Mouse (Mus musculus) bone marrow, adult 2 months (tissue): ENCODE measurements around the gene Tulp1. TPM values are rescaled to one million over a fixed set of nuclear protein-coding genes. Genes with fewer than 3 reads are reported as not detected.

Experiments used
- H3K27ac ChIP-seq: fragments of 200-500 bp; 2 replicates; pipeline ENCODE4 v1.5.1; 2012; ENCODE audit warnings: low read depth, mild to moderate bottlenecking, control low read depth, inconsistent platforms, low read length; ENCODE audit not compliant: control insufficient read depth, poor library complexity, insufficient read depth
- H3K4me1 ChIP-seq: fragments of 200-500 bp; 2 replicates; pipeline ENCODE4 v1.6.1; 2011; ENCODE audit warnings: low read length; ENCODE audit not compliant: control insufficient read depth, insufficient read depth
- H3K4me3 ChIP-seq: fragments of 200-500 bp; replicated peaks from 2 replicates; pipeline ENCODE3; 2011; ENCODE audit warnings: mild to moderate bottlenecking, low read depth, low read length, control low read depth; ENCODE audit not compliant: control insufficient read depth
- CTCF ChIP-seq: fragments of 200-500 bp; IDR thresholded peaks from 2 replicates; pipeline ENCODE4 v1.5.1; 2011; ENCODE audit warnings: low read length, control low read depth; ENCODE audit not compliant: control insufficient read depth, insufficient read depth
- POLR2A ChIP-seq: fragments of 200-500 bp; IDR thresholded peaks from 2 replicates; pipeline ENCODE4 v1.6.1; 2011; ENCODE audit warnings: low read depth, mild to moderate bottlenecking, control low read depth, low read length, borderline replicate concordance; ENCODE audit not compliant: control insufficient read depth
- WGBS: fragments of 180-500 bp; shearing (Covaris S2); methylation state at CpG from one replicate; pipeline ENCODE4 v1.1.7; 2018; 5-methylcytosine and 5-hydroxymethylcytosine counted together
- polyA plus RNA-seq: library from polyadenylated mRNA; stranded (reverse); fragments of >200 nt; gene quantifications from 2 replicates; pipeline ENCODE4 v1.2.4, GENCODE M21; 2011; ENCODE audit warnings: low replicate concordance; ENCODE audit not compliant: missing spikeins, insufficient read depth, insufficient read length

Tulp1 gene
- polyA plus RNA-seq, 1 experiment = 7.8 TPM

GRCm38 (mm10) chr17:28349901-28350465 is 15.0 kb downstream of the Tulp1 start:
- no peaks in the 10 kb centered on the region for H3K4me1 ChIP-seq
- no peak overlapping the region for H3K4me3 ChIP-seq
- WGBS = 1% methylated on average over 52 of the region's 54 CpGs
- TF ChIP-seq POLR2A = no peak
- TF ChIP-seq CTCF = no peak
- peak overlapping the region; percentile 39; the same call in 1 of the 2 replicates for H3K27ac ChIP-seq

- Histone ChIP-seq H3K4me1 (no peaks in the 10 kb centered on the region), H3K4me3 (no peak overlapping the region), H3K27ac (no peak overlapping the region)
- WGBS = 50% methylated on average over 13 of the region's 13 CpGs
- TF ChIP-seq POLR2A (no peak), CTCF (no peak)
Measured at GRCm38 (mm10) chr17:28349264-28349880, 15.7 kb downstream of the Tulp1 start.

DNA sequence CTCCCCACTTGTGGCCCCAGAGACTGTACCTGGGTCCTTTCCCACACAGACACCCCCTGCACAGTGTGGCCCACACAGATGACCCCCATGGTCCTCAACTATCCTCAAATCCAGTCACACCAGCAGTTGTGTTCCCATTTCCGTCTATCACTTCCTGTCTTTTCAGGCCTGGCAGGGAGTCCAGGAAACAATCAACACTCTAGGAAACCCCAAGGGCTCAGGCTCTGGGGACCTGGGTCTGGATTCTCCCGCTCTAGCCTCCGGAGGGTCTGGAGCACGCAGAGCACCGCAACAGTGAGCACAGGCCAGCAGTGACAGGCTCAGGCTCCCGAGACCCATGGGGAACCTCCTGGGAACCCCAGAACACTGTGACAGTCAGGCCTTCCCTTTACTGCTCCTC is 16.8 kb downstream of the Tulp1 start:
- TF ChIP-seq CTCF = no peak
- no peak for TF ChIP-seq POLR2A
- H3K4me3 ChIP-seq = no peak overlapping the region
- WGBS = 70% methylated on average over 6 of the region's 6 CpGs
- H3K4me1 ChIP-seq = no peaks in the 10 kb centered on the region
- no peak overlapping the region for H3K27ac ChIP-seq

DNA sequence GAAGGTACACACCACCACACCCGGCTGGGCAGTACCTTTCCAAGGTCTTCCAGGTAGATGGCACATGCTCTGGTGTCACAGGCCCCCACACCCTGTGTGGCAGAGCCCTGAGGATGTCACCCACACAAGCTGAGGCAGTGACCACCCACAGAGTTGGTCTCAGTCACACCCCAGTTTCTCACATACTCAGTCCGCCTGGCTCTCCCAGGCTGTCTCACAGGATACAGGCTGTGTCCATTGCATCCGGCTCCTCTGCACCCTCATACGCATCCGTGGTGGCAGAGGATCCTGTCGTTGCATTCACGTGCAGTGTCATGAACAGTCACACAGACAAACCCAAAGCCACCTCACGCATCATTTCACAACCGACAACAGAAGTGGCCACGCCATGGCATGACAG is 17.7 kb downstream of the Tulp1 start:
- TF ChIP-seq CTCF (no peak), POLR2A (no peak)
- no peak overlapping the region for H3K27ac ChIP-seq
- 80% methylated on average over 10 of the region's 10 CpGs for WGBS
- no peak overlapping the region for H3K4me3 ChIP-seq
- no peaks in the 10 kb centered on the region for H3K4me1 ChIP-seq

GRCm38 (mm10) chr17:28345882-28346281 is 19.1 kb downstream of the Tulp1 start:
- H3K4me3 ChIP-seq = no peak overlapping the region
- 83% methylated on average over 10 of the region's 10 CpGs for WGBS
- TF ChIP-seq POLR2A = no peak
- TF ChIP-seq CTCF = no peak
- no peak overlapping the region for H3K27ac ChIP-seq
- H3K4me1 ChIP-seq = no peaks in the 10 kb centered on the region

- H3K4me1 ChIP-seq = no peaks in the 10 kb centered on the region
- no peak for TF ChIP-seq POLR2A
- TF ChIP-seq CTCF = no peak
- H3K27ac ChIP-seq = no peak overlapping the region
- WGBS = 68% methylated on average over 8 of the region's 8 CpGs
- H3K4me3 ChIP-seq = no peak overlapping the region
Measured at GRCm38 (mm10) chr17:28345271-28345721, 19.7 kb downstream of the Tulp1 start.

- TF ChIP-seq POLR2A (no peak), CTCF (no peak)
- 87% methylated on average over 3 of the region's 3 CpGs for WGBS
- Histone ChIP-seq H3K27ac (no peak overlapping the region), H3K4me3 (no peak overlapping the region), H3K4me1 (no peaks in the 10 kb centered on the region)
Measured at GRCm38 (mm10) chr17:28344670-28345069, 20.4 kb downstream of the Tulp1 start.

DNA sequence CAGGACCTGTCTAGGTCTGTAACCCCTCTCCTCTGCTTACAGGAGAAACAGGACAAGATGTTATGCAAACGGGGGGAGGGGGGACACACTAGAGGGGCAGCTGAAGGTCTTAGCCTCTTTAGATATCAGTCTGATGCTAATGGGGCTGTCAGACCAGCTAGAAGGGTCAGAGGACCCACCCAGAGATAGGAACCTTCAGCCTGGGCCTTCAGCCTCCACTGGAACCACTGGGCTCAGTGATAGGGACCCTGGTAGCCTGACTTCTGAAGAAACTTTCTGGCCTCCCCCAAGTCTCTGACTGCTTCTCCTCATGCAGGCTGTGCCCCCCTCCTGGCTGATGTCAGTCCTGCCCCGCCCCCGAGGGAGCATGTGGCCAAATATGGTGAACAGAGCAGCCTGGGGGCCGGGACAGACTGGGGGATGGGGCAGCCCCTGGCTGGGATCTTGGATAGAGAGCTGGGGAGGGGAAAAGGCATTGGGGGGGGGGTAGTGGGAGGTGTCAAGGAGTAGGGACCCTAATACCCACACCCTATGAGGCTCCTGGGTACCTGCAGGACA is 20.9 kb downstream of the Tulp1 start:
- Histone ChIP-seq H3K4me1 (no peaks in the 10 kb centered on the region), H3K27ac (no peak overlapping the region), H3K4me3 (no peak overlapping the region)
- WGBS = 56% methylated on average over 4 of the region's 4 CpGs
- TF ChIP-seq POLR2A (no peak), CTCF (no peak)
